Mouse (Mus musculus): Measurements from ENCODE around the gene Oard1.

The Oard1 gene

GRCm38 (mm10) chr17:48408526-48409291, 1.1 kb upstream of the Oard1 start:
- peak; percentile 99 for DNase-seq

DNA sequence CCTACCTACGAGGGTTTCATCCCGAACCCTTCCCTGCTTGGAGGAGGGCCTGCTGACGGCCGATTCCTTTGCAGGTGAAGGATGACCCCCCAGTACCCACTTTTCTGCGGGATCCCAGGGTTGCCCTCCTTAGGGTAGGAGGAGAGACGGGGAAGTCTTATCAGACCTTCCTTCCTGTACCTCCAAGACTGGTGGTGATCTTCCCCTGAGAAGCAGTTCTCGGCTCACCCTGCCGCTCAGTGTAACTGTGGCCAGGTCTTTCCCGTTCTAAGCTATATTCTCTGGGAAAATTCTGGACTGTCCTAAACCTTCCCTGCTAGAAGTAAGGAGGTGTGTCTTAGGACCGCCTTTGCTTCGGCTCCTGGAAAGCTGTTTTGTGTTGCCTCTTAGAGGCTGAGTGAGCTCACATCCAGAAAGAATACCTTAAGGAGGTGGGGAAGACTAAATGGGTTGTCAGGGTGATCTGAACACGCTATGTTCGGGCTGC, 528 bp downstream of the Oard1 start:
- no peak for DNase-seq

GRCm38 (mm10) chr17:48411241-48411640, 1.4 kb downstream of the Oard1 start:
- no peak for DNase-seq

- peak; percentile 93 for DNase-seq
Observed at GRCm38 (mm10) chr17:48416011-48416410, 6.2 kb downstream of the Oard1 start.

GRCm38 (mm10) chr17:48416425-48417195, 6.8 kb downstream of the Oard1 start:
- DNase-seq = peak; percentile 94

DNA sequence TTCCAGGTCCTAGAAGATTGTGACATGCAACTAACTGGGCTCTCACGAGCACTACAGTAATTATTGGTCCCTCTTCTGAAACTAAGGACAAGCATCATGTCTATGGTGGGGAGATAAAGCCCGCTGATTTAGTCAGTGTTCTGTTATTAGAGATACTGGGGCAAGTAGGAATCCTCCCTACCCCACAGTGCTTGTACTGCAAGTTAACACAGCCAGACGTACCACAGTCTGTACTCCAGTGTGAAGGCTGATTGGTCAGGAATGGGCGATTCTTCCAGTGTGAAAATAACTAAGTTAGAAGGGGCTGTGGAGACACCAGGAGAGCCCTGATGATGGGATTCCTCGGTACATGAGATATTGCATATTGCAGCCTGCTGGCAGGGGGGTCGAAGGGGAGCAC, 7.7 kb downstream of the Oard1 start:
- no peak for DNase-seq

GRCm38 (mm10) chr17:48418174-48418573, 8.4 kb downstream of the Oard1 start:
- DNase-seq = peak; percentile 95

GRCm38 (mm10) chr17:48418781-48419180, 9.0 kb downstream of the Oard1 start:
- peak; percentile 86 for DNase-seq

DNA sequence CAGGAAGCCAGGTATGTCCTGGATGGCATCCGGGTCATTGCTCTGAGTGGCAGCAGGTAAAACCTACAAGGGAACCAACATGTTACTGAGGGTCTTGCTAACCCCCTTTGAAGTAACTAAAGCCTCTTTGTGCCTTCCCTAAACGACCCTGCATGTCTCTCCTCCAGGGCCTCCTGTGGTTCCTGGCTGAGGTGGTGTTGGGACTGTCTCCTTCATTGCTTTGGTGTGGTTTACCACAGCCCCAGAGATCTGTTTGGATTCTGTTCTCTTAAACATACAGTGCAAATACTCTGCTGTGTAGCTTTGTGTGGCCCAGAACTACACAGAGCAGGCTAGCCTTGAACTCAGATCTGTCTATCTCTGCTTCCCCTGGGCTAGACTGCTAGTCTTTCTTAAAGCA, 9.8 kb downstream of the Oard1 start:
- peak; percentile 55 for DNase-seq

- DNase-seq = no peak
Observed at GRCm38 (mm10) chr17:48424237-48424636, 14.4 kb downstream of the Oard1 start.

DNA sequence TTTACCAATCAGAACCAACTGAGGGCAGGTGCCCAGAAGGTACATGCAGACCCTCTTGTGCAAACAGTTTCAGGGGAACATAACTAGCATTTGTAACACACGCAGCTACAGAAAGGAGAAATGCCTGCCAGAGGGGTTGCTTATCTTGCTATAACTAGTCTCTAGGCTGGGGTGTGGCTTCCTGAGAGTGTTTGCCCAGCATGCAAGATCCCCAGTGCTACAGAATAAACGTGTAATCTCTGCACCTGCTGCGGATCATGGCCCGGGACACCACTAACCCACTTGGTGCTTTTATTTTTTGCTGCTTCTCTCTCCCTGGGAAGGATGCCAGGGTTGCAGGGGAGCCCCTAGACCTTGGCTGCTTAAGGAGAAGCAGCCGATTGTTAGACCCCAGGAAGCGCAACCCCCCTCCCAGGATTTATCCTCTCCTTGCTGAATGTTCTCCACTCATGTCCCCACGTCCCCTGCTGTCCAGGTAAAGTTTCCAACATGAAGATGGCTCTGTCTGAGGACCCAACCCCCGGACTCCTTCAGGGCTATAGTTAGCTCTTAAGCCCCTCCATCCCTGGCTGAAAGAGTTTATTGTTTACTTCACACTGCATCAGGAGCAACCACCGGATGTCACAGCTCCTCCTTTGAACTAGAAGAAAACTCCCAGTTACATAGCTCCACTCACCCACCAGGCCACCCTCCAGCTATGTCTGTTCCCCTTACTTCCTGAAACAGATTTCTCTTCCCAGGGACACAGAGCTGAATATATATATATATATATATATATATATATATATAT, 16.2 kb downstream of the Oard1 start:
- peak; percentile 92 for DNase-seq

DNA sequence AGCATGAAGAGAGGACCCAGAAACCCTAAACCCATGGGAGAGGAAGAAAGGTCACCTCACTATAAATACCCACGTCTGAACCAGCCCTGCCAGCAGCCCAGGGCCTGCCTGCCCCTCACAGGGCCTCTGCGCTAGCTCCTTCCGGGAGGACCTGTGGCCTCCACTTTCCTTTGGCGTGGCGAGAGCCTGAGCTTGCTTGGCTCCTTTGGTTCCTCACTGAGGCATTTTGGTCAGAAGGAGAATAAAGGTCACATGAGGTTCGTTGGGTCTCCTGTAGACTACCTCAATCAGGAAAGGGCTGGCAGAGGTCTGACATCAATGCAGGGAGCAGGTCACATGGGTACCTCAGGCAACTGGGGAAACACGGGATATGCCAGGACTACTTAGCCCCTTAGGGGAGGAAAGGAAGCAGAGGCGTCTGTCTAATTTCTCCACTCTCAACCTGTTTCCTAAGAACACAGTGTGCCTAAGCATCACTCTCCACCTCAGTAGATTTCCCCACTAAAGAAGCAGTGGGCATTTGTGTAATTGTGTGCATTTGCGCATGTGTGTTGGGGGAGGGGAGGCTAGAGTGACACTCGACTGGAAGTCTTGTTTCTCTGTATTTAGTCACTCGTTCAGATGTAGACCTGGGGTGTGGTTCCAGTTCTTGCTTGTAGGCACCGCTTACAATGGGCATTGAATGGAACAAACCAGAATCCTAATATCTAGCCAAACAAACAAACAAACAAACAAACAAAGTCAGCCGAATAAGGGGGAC, 17.4 kb downstream of the Oard1 start:
- DNase-seq = peak; percentile 96

DNA sequence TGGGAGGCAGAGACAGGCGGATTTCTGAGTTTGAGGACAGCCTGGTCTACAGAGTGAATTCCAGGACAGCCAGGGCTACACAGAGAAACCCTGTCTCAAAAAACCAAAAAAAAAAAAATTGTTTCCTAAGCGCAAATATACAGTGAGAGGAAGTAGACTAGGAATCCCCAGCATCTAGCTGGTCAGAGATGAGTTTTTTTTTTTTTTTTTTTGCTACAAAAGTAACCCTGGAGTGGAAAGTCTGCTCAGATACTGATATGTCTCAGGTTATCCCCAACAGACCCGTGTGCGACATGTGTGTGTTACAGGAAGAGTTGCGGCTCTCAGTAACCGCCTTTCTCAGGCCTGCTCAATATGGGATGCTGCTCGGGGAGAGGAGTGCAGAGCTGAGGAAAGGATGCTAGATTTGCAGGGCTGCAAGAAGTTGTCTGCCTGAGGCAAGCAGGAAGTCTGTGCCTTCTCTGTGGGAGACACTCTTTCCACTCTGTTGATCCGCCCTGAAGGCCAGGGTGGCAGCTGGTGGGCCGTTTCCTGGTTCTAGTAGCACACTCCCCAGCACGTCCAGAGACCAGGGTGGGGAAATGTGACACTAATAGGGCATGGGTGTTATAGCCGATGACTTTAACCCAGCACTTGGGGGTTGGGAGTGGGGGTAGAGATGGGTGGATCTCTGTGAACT, 18.2 kb downstream of the Oard1 start:
- DNase-seq = no peak

- DNase-seq = peak; percentile 96
Observed at GRCm38 (mm10) chr17:48430394-48430793, 20.6 kb downstream of the Oard1 start.

DNA sequence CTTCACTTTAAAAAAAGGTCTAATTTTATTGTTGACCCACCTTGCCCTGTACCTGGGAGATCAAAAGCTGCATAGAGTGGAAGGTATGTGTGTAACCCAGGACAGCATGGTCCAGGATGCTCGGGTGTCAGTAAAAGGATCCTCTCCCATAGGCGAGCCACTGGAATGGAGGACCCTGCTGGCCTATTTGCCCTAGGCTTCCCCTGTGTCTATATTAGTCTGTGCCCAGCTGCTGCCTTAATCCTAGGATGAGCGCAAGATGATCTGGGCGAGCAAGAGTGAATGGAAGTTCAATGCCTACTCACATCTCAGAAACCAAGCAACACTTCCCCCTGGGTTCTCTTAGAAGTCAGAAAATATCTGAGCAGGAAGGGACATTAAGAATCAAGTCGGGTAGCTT, 21.2 kb downstream of the Oard1 start:
- no peak for DNase-seq

DNA sequence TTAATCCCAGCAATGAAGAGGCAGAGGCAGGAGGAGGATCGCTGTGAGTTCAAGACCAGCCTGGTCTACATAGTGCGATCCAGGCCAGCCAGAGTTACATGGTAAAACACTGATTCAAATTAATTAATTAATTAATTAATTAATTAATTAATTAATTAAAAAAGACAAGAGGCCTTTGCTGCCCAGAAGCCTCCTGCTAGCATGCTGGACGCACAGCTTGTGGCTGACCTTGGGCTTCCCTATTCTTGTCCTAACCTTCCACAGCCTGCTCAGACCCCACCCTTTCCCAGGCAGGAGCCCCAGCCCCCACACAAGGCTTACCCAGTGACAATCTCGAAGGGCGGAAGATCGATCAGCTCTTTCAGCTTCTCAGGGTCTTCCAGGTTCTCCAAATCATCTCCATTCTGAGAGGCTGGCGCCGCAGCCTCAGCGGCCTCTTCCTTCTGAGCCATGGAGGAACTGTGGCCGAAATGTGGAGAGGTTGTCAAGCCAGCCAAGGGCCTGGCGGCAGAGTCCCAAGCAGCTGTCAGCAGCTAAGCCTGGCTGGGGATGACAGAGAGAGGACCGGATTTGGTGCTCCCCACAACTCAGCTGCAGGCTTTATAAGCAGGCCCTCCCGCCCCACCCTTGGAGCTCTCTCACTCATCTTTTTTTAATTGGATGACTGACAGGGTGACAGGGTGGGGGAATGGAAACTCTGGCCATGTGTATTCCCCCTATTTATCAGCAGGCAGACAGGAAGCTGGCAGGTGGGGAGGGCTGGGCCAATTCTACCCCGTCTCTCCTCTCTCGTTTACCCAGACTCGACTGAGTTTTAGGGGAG, 22.6 kb downstream of the Oard1 start, which contains the start of gene Apobec2:
Apobec2 (minus strand) TSS at position 773 of the 823 bp plus-strand sequence.
- peak; percentile 95 for DNase-seq

DNA sequence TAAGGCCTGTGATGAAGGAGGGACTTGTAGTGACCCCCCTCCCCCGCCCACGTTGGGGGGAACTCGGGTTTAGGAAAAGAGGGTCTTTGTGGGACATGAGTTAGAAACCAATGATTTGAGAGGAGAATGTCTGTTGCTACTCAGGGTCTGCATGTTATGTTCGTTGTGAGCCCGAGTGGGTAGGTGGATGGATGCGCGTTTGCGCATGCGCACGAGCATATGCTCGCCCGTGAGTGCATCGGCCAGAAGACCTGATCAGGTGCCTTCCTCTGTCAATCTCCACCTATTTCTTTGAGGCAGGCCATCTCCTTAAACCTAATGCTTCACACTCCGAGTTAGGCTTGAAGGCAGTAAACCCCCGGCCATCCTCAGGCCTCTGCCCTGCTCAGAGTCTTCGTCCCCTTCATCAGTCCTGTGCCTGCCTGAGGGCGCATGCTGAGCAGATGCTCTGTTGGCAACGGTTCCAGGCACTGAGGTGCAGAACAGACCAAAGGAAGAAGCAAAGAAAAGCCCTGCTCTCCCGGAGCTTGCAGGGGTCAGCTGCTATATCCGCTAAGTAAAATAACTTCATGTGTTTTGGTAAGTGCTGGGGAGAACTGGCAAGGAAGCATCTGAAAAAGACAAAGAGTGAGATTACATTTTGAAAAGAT, 23.3 kb downstream of the Oard1 start:
- DNase-seq = no peak

GRCm38 (mm10) chr17:48433689-48434330, 24.0 kb downstream of the Oard1 start:
- no peak for DNase-seq

DNA sequence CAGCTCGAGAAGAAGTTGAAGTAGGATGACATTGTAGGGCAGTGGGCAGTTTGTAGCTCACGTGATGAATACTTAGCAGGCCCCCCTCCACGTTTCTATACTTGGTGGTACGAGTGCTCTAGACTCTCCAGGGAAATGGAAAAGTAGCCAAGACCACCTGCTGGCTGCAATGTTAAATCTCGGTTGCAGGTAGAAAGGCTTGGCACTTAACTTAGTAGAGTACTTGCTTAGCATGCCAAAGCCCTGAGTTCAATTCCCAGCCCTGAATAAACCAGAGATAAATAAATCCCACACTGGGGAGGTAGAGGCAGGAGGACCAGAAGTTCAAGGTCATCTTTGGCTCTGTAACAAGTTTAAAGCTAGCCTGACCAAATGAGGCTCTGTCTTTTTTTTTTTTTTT, 24.7 kb downstream of the Oard1 start:
- no peak for DNase-seq

GRCm38 (mm10) chr17:48436487-48436886, 26.7 kb downstream of the Oard1 start:
- DNase-seq = peak; percentile 96
